Mouse (Mus musculus) liver, adult 2 months (tissue): ENCODE measurements at regions not wholly inside any gene's neighbourhood (a gene's known extent, or its start where the extent isn't known, plus 50 kb on each side); places are given as distances from the start of the nearest gene placed in this dataset.

Experiments
- DNase-seq: peaks from one replicate; pipeline ENCODE4 v3.0.0-alpha.2; 2011; ENCODE audit warnings: low read depth, low spot score; ENCODE audit errors: extremely low read depth
- H3K27ac ChIP-seq: fragments of 200-500 bp; replicated peaks from 2 replicates; pipeline ENCODE4 v1.5.1; 2012; ENCODE audit warnings: low read depth, mild to moderate bottlenecking, control low read depth, inconsistent platforms, low read length; ENCODE audit not compliant: insufficient read depth
- H3K27me3 ChIP-seq: fragments of 200-500 bp; 2 replicates; pipeline ENCODE4 v1.6.1; 2012; ENCODE audit warnings: mild to moderate bottlenecking, moderate library complexity, low read length, inconsistent platforms; ENCODE audit not compliant: control insufficient read depth, insufficient read depth
- H3K36me3 ChIP-seq: fragments of 200-500 bp; 2 replicates; pipeline ENCODE4 v1.6.1; 2012; ENCODE audit warnings: low read length, inconsistent platforms; ENCODE audit not compliant: control insufficient read depth, insufficient read depth
- H3K4me1 ChIP-seq: fragments of 200-500 bp; 2 replicates; pipeline ENCODE4 v1.6.1; 2011; ENCODE audit warnings: low read length; ENCODE audit not compliant: control insufficient read depth, insufficient read depth
- H3K4me3 ChIP-seq: fragments of 200-500 bp; 2 replicates; pipeline ENCODE4 v1.5.1; 2011; ENCODE audit warnings: low read depth, mild to moderate bottlenecking, control low read depth, low read length, moderate library complexity; ENCODE audit not compliant: insufficient read depth
- H3K79me2 ChIP-seq: fragments of 200-500 bp; 2 replicates; pipeline ENCODE4 v1.6.1; 2012; ENCODE audit warnings: inconsistent platforms, mild to moderate bottlenecking, low read length, moderate library complexity; ENCODE audit not compliant: control insufficient read depth, insufficient read depth
- H3K9ac ChIP-seq: fragments of 200-500 bp; 2 replicates; pipeline ENCODE4 v1.6.1; 2012; ENCODE audit warnings: low read depth, mild to moderate bottlenecking, control low read depth, inconsistent platforms, low read length
- CTCF ChIP-seq: fragments of 200-500 bp; IDR thresholded peaks from 2 replicates; pipeline ENCODE4 v1.5.1; 2011; ENCODE audit warnings: low read depth, low read length, control low read depth
- POLR2A ChIP-seq: fragments of 200-500 bp; IDR thresholded peaks from 2 replicates; pipeline ENCODE4 v1.6.1; 2011; ENCODE audit warnings: low read length, control low read depth; ENCODE audit not compliant: insufficient read depth; ENCODE audit errors: extremely low read depth
- WGBS: fragments of 180-500 bp; shearing (Covaris S2); methylation state at CpG from one replicate; pipeline ENCODE4 v1.1.7; 2018; 5-methylcytosine and 5-hydroxymethylcytosine counted together

DNA sequence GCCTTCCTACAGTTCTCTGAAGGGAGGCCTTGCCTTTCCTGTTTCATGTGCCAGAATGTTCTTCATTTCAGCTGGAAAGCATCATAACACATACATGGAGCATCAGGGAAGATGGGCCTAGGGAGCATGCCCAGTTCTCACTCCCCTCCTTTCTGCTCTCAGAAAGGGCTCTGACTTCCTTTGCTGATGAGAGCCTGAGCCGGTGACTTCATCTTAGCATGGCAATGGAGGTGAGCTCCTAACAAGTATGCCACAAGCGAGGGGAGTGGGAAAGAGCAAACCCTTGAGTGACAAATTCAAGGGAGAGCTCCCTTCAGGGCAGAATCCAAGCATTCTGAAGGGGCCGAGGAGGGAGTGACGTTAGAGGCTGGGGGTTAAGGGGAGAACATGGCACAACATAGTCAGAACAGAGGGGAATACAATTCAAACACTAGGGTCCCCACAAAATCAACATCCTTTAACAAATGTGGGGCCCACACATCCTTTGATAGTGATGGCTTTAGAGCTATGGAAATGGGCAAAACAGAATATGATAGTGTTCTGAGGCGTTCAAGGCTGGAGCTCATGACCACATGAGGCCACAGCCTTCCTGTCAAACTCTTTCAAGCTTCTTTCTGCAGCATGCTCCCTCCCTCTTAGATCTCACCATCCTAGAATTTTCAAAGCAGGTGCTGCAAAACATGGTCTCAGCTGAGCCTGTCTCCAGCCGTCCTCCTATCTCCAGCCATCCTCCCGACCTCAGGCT, 437.4 kb upstream of the 3110018I06Rik start:
- no peak for DNase-seq
- Histone ChIP-seq H3K36me3 (no peaks in the 10 kb centered on the region), H3K4me3 (no peak overlapping the region), H3K79me2 (no peaks in the 10 kb centered on the region), H3K4me1 (no peaks in the 10 kb centered on the region), H3K27me3 (no peaks in the 10 kb centered on the region; the same call in 1 of the 2 replicates), H3K27ac (no peak overlapping the region), H3K9ac (no peak overlapping the region)
- TF ChIP-seq CTCF = no peak
- TF ChIP-seq POLR2A = no peak
- WGBS = 62% methylated on average over 7 of the region's 7 CpGs

DNA sequence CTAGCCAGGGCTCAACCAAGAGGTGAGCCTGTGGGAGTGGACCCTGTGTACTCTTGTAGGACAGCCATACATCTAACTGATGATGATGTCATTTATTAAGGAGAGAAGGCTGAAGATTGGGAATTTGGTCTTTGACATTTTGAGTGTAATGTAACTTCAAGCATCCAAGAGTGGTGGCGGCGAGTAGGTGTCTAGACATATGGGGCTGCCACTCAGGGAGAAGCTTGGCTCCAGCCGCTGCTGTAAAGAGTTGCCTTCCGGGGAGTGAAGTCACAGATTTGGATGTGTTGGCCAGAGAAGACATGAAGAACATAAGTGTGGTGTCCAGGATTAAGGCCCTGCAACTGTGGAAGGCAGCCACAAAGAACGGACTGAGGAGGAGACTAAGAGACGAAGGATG, 436.3 kb upstream of the 3110018I06Rik start:
- H3K9ac ChIP-seq = no peak overlapping the region
- H3K4me1 ChIP-seq = no peaks in the 10 kb centered on the region
- DNase-seq = no peak
- TF ChIP-seq CTCF (no peak), POLR2A (no peak)
- H3K27ac ChIP-seq = no peak overlapping the region
- H3K36me3 ChIP-seq = no peaks in the 10 kb centered on the region
- H3K27me3 ChIP-seq = no peaks in the 10 kb centered on the region; the same call in 1 of the 2 replicates
- no peaks in the 10 kb centered on the region for H3K79me2 ChIP-seq
- H3K4me3 ChIP-seq = no peak overlapping the region
- WGBS = 89% methylated on average over 6 of the region's 6 CpGs

DNA sequence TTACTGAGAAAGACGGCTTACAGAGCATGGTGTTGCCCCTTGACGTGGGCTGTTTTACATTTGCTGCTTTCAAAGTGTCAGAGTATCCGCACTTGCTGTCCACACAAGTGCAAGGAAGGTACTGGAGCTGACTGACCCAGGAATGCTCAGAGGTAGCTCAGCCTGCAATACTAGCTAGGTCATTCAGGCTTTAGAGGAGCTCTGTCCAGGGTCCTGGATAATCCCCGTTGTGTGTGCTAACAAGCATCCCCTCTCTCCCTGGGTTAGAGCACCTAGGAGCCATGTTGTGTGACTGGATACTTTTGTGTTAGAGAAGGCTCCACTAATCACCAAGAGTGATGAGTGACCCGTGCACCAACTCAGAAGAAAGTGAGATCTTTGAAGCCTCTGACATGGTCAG, 431.9 kb upstream of the 3110018I06Rik start:
- WGBS = 28% methylated on average over 5 of the region's 5 CpGs
- Histone ChIP-seq H3K9ac (no peak overlapping the region), H3K79me2 (no peaks in the 10 kb centered on the region), H3K4me3 (no peak overlapping the region), H3K36me3 (no peaks in the 10 kb centered on the region), H3K27me3 (no peaks in the 10 kb centered on the region), H3K27ac (no peak overlapping the region), H3K4me1 (no peaks in the 10 kb centered on the region)
- no peak for DNase-seq
- TF ChIP-seq CTCF (no peak), POLR2A (no peak)

GRCm38 (mm10) chr12:107060514-107060913, 427.9 kb upstream of the 3110018I06Rik start:
- Histone ChIP-seq H3K79me2 (no peaks in the 10 kb centered on the region), H3K9ac (no peak overlapping the region), H3K36me3 (no peaks in the 10 kb centered on the region), H3K4me3 (no peak overlapping the region), H3K27ac (no peak overlapping the region), H3K27me3 (no peaks in the 10 kb centered on the region), H3K4me1 (no peaks in the 10 kb centered on the region)
- DNase-seq = no peak
- TF ChIP-seq POLR2A (no peak), CTCF (no peak)
- WGBS = 78% methylated on average over 3 of the region's 3 CpGs

DNA sequence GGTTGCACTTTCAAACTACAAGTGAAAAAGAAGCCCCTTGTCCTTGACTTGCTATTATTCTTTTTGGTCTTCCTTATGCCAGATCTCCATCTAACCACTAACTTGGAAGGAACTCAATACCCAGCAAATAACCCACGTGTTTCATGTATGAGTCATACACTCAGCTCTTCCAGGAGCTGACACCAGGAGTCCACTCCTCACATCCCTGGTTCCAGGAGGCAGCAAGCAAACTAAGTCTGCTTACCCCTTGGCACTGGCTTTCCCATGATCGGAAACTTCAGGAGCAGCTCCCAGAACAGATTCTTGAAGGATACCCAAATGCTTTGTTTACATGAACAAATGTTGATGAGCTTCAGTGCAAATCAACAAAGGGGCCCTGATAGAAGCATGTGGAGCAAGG, 421.1 kb upstream of the 3110018I06Rik start:
- Histone ChIP-seq H3K27ac (no peak overlapping the region), H3K27me3 (no peaks in the 10 kb centered on the region), H3K4me3 (no peak overlapping the region), H3K9ac (no peak overlapping the region), H3K79me2 (no peaks in the 10 kb centered on the region), H3K4me1 (no peaks in the 10 kb centered on the region), H3K36me3 (no peaks in the 10 kb centered on the region)
- no peak for DNase-seq
- 72% methylated on average over 2 of the region's 2 CpGs for WGBS
- TF ChIP-seq CTCF (no peak), POLR2A (no peak)

DNA sequence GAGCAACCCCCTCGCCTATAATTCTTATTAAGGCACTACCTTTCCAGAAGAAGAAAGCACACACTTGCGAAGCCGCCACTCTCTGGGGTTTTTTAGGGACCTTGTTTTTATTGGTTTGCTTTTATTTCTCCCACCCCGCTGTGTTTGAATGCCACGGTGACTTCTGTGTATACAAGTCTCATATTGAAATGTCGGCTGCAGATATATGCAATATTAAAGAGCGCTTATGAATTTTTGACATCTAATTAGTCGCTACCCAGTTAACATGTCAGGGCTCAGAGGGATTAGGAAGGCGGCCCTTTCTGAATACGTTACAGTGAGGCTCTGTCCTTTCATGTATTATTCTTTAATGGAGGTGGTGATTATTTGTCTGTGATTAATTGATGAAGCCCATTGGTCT, 405.9 kb upstream of the 3110018I06Rik start:
- no peak overlapping the region for H3K9ac ChIP-seq
- no peak overlapping the region for H3K27ac ChIP-seq
- no peaks in the 10 kb centered on the region for H3K36me3 ChIP-seq
- DNase-seq = no peak
- TF ChIP-seq POLR2A (no peak), CTCF (no peak)
- H3K79me2 ChIP-seq = no peaks in the 10 kb centered on the region
- H3K27me3 ChIP-seq = 0 out of 2 replicates have a peak, but pooled peaks cover 2% of the 10 kb centered on the region
- H3K4me3 ChIP-seq = no peak overlapping the region
- WGBS = 82% methylated on average over 10 of the region's 10 CpGs
- H3K4me1 ChIP-seq = no peaks in the 10 kb centered on the region
